20 mouse cellular contexts compared by ENCODE assay signal in genomic region chr14:59689596-59689995, GRCm38 (mm10).
"Had no signal": no experiment of that assay in that cellular context is flagged by ENCODE, and none has a peak within 500 bp of the region (broad histone marks: within the 10 kb centered on the region; RNA-seq: fewer than 3 reads in every experiment).

No protein-coding gene starts in this region.

- DNase-seq: kidney, postnatal 36 days; left cerebral cortex, postnatal 4 days; liver, postnatal 0 days; lung, postnatal 14 days; right cerebral cortex, adult 18-20 months; right cerebral cortex, postnatal 14 days; right cerebral cortex, postnatal 4 days; thymus, adult 2 months; thymus, postnatal 14 days; thymus, postnatal 4 days had no signal

- H3K27ac ChIP-seq: limb, embryonic 12.5 days; limb, embryonic 15.5 days; liver, embryonic 14.5 days; macrophage; midbrain, embryonic 12.5 days; midbrain, embryonic 15.5 days; neural tube, embryonic 12.5 days; neural tube, embryonic 15.5 days had no signal

- H3K9me3 ChIP-seq: limb, embryonic 12.5 days; limb, embryonic 15.5 days; midbrain, embryonic 12.5 days; midbrain, embryonic 15.5 days; neural tube, embryonic 12.5 days; neural tube, embryonic 15.5 days had no signal

- ATAC-seq: intestine, postnatal 0 days; liver, postnatal 0 days; midbrain, embryonic 15.5 days had no signal

- H3K9ac ChIP-seq: limb, embryonic 12.5 days; limb, embryonic 15.5 days; liver, embryonic 14.5 days; liver, postnatal 0 days; midbrain, embryonic 12.5 days; midbrain, embryonic 15.5 days; neural tube, embryonic 12.5 days; neural tube, embryonic 15.5 days had no signal

- H3K36me3 ChIP-seq: limb, embryonic 12.5 days; limb, embryonic 15.5 days; midbrain, embryonic 12.5 days; midbrain, embryonic 15.5 days; neural tube, embryonic 12.5 days; neural tube, embryonic 15.5 days had no signal

- H3K4me2 ChIP-seq: limb, embryonic 12.5 days; limb, embryonic 15.5 days; liver, embryonic 11.5 days; midbrain, embryonic 12.5 days; midbrain, embryonic 15.5 days; neural tube, embryonic 12.5 days; neural tube, embryonic 15.5 days had no signal

- H3K27me3 ChIP-seq: limb, embryonic 15.5 days; midbrain, embryonic 12.5 days; midbrain, embryonic 15.5 days; neural tube, embryonic 15.5 days had no signal

- H3K4me1 ChIP-seq: midbrain, embryonic 12.5 days; midbrain, embryonic 15.5 days; neural tube, embryonic 12.5 days had no signal

- H3K4me3 ChIP-seq: limb, embryonic 12.5 days; limb, embryonic 15.5 days; midbrain, embryonic 12.5 days; midbrain, embryonic 15.5 days; neural tube, embryonic 12.5 days; neural tube, embryonic 15.5 days had no signal
